Mouse (Mus musculus) spleen, embryonic (tissue): ENCODE data around the gene Pgm1.

ENCODE experiments used
- CTCF ChIA-PET: fragments of 350-600 bp; sonication (Branson Sonifier 250); formaldehyde crosslinking; loops from one replicate; lab custom pipeline; 2022; lab: Charles Lee

Gene Pgm1

DNA sequence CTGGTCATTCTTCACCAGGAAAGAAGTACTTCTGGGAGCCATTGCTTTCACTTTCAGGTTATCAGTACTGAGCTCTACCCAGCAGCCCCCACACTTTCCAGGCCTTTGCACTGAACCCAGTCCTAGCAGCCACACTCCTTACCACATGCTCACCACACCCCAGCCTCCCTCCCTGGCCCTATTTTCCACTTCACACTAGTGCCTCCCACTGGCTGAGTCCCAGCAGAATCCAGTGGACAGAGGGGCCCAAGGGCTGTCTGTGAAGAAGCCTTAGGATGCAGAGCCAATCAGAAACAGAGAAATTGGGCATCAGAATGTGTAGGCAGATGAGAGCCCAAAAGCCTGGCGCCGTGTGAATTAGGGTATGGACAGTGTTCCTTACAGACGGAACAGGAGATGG is 81.7 kb downstream of the Pgm1 start:
- CTCF ChIA-PET, result no interaction called here

GRCm38 (mm10) chr4:100011563-100011962 is 82.3 kb downstream of the Pgm1 start:
- CTCF ChIA-PET, result no interaction called here

DNA sequence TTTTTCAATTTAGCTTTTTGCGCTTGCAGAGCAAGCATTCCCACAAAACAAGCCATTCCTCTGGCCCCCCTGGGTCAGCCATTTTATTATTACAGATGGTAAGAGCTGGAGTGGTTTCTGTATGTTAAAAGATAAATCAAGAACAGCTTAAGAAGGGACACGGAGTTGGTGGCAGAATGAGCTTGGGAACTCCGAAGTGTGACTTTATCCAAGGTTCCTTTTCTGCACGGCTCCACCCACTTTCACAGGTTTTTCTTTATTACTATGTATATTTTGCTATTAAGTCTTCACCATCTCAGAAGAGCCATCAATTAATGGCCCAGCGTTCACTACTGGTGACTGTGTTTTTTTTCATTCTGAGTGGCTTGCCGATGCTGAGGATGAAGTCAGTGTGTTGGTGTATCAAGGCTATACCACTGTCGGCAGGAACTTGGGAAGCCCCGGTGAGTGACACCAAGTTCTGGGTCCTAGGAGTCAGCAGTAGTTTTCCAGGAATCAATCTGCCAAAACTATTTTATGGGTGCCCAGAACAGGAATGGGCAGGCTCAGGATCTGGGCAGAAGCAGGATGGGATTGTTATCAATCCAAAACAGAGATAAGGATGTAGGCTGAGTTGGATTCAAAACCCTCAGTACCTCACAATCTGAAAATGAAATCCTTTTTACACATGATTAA is 83.3 kb downstream of the Pgm1 start:
- CTCF ChIA-PET, result no interaction called here

GRCm38 (mm10) chr4:100027773-100028172 is 98.6 kb downstream of the Pgm1 start:
- CTCF ChIA-PET, result interaction anchor here (0.6 kb wide), 1 partner anchor 889 kb away, joined by 4 read pairs; no protein-coding TSS in a partner anchor

DNA sequence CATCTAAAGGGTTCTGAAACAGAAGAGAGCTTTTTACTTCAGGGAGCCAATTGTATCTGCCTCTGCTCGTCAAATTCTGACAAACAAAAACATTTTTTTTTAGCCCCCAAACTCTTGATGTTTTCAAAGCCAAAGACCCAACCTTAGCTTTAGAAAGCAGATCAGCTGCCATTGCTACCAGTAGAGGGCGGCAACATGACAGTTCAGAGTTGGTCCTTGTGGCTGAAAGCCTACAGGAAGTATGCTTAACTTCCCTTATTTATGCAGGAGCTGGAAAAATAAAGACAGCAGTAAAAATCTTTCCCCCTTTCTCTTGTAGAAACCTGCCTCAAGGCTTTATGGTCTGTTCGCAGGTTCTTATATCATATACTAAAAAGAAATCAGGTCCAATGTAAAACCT is 99.4 kb downstream of the Pgm1 start:
- CTCF ChIA-PET, result interaction anchor here (0.6 kb wide), 1 partner anchor 80 kb away, joined by 3 read pairs; no protein-coding TSS in a partner anchor

GRCm38 (mm10) chr4:100031270-100031669 is 102.1 kb downstream of the Pgm1 start:
- CTCF ChIA-PET, result no interaction called here

- CTCF ChIA-PET, result no interaction called here
These were observed 103.4 kb downstream of the Pgm1 start for GRCm38 (mm10) chr4:100032608-100033007.

- CTCF ChIA-PET, result no interaction called here
These were observed 104.7 kb downstream of the Pgm1 start for GRCm38 (mm10) chr4:100033944-100034343.

DNA sequence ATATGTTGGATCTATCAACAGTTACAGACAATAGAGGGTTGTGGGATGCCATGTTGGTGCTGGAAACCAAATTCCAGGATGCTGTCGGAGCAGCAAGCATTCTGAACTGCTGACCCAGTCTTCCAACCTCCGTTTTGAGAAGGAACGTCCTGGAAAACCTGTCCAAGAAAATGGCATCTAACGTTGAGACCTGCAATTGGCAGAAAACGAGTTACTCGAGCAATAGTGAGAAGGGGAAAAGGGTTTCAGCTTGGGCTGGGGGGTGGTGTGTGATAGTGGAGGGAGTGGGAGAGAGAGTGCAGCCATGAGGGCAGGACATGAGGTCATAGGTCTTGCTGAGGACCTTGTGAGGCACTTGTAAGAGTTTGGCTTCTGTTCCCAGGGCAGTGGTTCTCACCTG is 105.8 kb downstream of the Pgm1 start:
- CTCF ChIA-PET, result no interaction called here

- CTCF ChIA-PET, result no interaction called here
These were observed 106.8 kb downstream of the Pgm1 start for GRCm38 (mm10) chr4:100035919-100036554.
